Mouse (Mus musculus) CD4-positive helper T cell, adult 2 months (primary cell): ENCODE measurements around the gene Lnx1.

Experiments used
- DNase-seq: peaks from one replicate; pipeline ENCODE4 v3.0.0-alpha.2; 2012; ENCODE audit warnings: low read depth, missing footprints, low spot score

Gene Lnx1

GRCm38 (mm10) chr5:74654527-74654926 is 48.2 kb downstream of the Lnx1 start:
- DNase-seq = no peak

- DNase-seq = no peak
Measured at GRCm38 (mm10) chr5:74653766-74654165, 48.9 kb downstream of the Lnx1 start.

- DNase-seq = no peak
Measured at GRCm38 (mm10) chr5:74649122-74649521, 53.6 kb downstream of the Lnx1 start.

GRCm38 (mm10) chr5:74648216-74648615 is 54.5 kb downstream of the Lnx1 start:
- DNase-seq = no peak

- DNase-seq = no peak
Measured at GRCm38 (mm10) chr5:74647584-74647984, 55.1 kb downstream of the Lnx1 start.

GRCm38 (mm10) chr5:74642291-74642690 is 60.4 kb downstream of the Lnx1 start:
- DNase-seq = no peak

GRCm38 (mm10) chr5:74641000-74641399 is 61.7 kb downstream of the Lnx1 start:
- DNase-seq = peak; percentile 21

- DNase-seq = no peak
Measured at GRCm38 (mm10) chr5:74640504-74640903, 62.2 kb downstream of the Lnx1 start.

GRCm38 (mm10) chr5:74639516-74639915 is 63.2 kb downstream of the Lnx1 start:
- DNase-seq = no peak

GRCm38 (mm10) chr5:74634391-74634790 is 68.3 kb downstream of the Lnx1 start:
- no peak for DNase-seq

- DNase-seq = no peak
Measured at GRCm38 (mm10) chr5:74633453-74633852, 69.3 kb downstream of the Lnx1 start.

GRCm38 (mm10) chr5:74632369-74633114 is 70.2 kb downstream of the Lnx1 start:
- DNase-seq = no peak

- DNase-seq = no peak
Measured at GRCm38 (mm10) chr5:74628001-74628400, 74.7 kb downstream of the Lnx1 start.

- DNase-seq = no peak
Measured at GRCm38 (mm10) chr5:74624385-74624784, 78.3 kb downstream of the Lnx1 start.

- DNase-seq = no peak
Measured at GRCm38 (mm10) chr5:74623316-74624000, 79.3 kb downstream of the Lnx1 start.

- DNase-seq = no peak
Measured at GRCm38 (mm10) chr5:74621691-74622470, 80.8 kb downstream of the Lnx1 start.

GRCm38 (mm10) chr5:74618573-74619059 is 84.1 kb downstream of the Lnx1 start:
- DNase-seq = no peak

- no peak for DNase-seq
Measured at GRCm38 (mm10) chr5:74617816-74618572, 84.7 kb downstream of the Lnx1 start.

- no peak for DNase-seq
Measured at GRCm38 (mm10) chr5:74613491-74614151, 89.1 kb downstream of the Lnx1 start.

- no peak for DNase-seq
Measured at GRCm38 (mm10) chr5:74612713-74613112, 90.0 kb downstream of the Lnx1 start.

GRCm38 (mm10) chr5:74610511-74610910 is 92.2 kb downstream of the Lnx1 start:
- DNase-seq = no peak
